Mouse (Mus musculus): ENCODE results near the gene Trim23.

DNA sequence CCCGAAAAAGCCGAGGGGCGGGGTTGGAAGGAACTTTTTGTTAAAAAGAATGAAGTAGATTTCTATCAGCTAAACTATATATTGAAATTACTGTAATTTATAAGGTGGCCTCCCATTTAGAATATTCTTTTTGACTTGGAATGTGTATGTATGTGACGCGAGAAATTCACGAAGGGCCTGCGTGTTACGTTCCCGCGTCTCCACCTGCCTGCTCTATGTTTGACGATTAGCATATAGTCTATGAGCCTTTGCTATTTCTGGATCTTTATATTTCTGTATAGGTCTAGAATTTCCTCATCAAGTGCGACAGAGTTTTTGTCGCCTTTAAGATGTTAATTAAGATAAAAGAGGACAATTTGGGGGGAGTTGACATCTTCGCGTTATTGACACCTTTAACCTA is 50.6 kb downstream of the Trim23 start:
- TF ChIP-seq POLR2A (IDR thresholded peaks at IDR 0.05; ENCODE audit: low read depth, low read length), result no peak
- no peak for TF ChIP-seq CTCF (IDR thresholded peaks at IDR 0.05; ENCODE audit: borderline replicate concordance, insufficient read depth, low read length)

Data from embryonic fibroblast, embryonic 13.5 days (primary cell).